Comparison of ENCODE assay signal across 40 mouse cellular contexts in genomic region chr1:171540694-171541093, GRCm38 (mm10). TPM values are rescaled to one million over a fixed set of nuclear protein-coding genes. Genes with fewer than 3 reads are reported as not detected.
"Had no signal": no experiment of that assay in that cellular context is flagged by ENCODE, and none has a peak within 500 bp of the region (broad histone marks: within the 10 kb centered on the region; RNA-seq: fewer than 3 reads in every experiment).

No protein-coding gene starts in this region.

- H3K4me3 ChIP-seq: gastrocnemius, adult 2 months; heart, adult 2 months; heart, embryonic 13.5 days; heart, embryonic 15.5 days; hindbrain, embryonic 13.5 days; hindbrain, embryonic 15.5 days; kidney, embryonic 15.5 days; limb, embryonic 10.5 days; limb, embryonic 12.5 days; liver, embryonic 13.5 days; liver, embryonic 15.5 days had no signal

- H3K9ac ChIP-seq: heart, embryonic 13.5 days; heart, embryonic 15.5 days; hindbrain, embryonic 13.5 days; hindbrain, embryonic 15.5 days; kidney, embryonic 15.5 days; limb, embryonic 12.5 days; liver, embryonic 13.5 days; liver, embryonic 15.5 days had no signal

- H3K27me3 ChIP-seq: heart, embryonic 13.5 days; heart, embryonic 15.5 days; hindbrain, embryonic 13.5 days; hindbrain, embryonic 15.5 days; kidney, embryonic 15.5 days; limb, embryonic 12.5 days; liver, embryonic 13.5 days; liver, embryonic 15.5 days had no signal

- ATAC-seq: hindbrain, postnatal 0 days; intestine, embryonic 16.5 days had no signal

- DNase-seq: gastrocnemius, adult 2 months; gastrocnemius, postnatal 10 days; gastrocnemius, postnatal 25 days; heart, adult 2 months; heart, postnatal 14 days; heart, postnatal 36 days; kidney, adult 11 months; kidney, adult 2 months; kidney, adult 9 months; kidney, postnatal 14 days; kidney, postnatal 36 days; layer of hippocampus, adult 9-11 months; layer of hippocampus, postnatal 36 days; liver; liver, embryonic 13.5 days had no signal

- H3K27ac ChIP-seq: gastrocnemius, adult 2 months; heart, adult 2 months; heart, embryonic 13.5 days; heart, embryonic 15.5 days; hindbrain, embryonic 13.5 days; hindbrain, embryonic 15.5 days; hindbrain, postnatal 0 days; kidney, embryonic 15.5 days; kidney, postnatal 0 days; limb, embryonic 10.5 days; limb, embryonic 12.5 days; liver, embryonic 13.5 days; liver, embryonic 15.5 days had no signal

- H3K4me1 ChIP-seq: heart, embryonic 13.5 days; heart, embryonic 15.5 days; hindbrain, embryonic 13.5 days; hindbrain, embryonic 15.5 days; kidney, embryonic 15.5 days; limb, embryonic 10.5 days; limb, embryonic 12.5 days; liver, embryonic 13.5 days; liver, embryonic 15.5 days had no signal

- H3K9me3 ChIP-seq: heart, embryonic 15.5 days; hindbrain, embryonic 13.5 days; hindbrain, embryonic 15.5 days; kidney, embryonic 15.5 days; limb, embryonic 10.5 days had no signal

- H3K4me2 ChIP-seq: heart, embryonic 11.5 days; heart, embryonic 13.5 days; heart, embryonic 15.5 days; hindbrain, embryonic 13.5 days; hindbrain, embryonic 15.5 days; kidney, embryonic 15.5 days; limb, embryonic 12.5 days; liver, embryonic 11.5 days; liver, embryonic 13.5 days; liver, embryonic 15.5 days had no signal

- H3K36me3 ChIP-seq: heart, embryonic 13.5 days; heart, embryonic 15.5 days; hindbrain, embryonic 13.5 days; hindbrain, embryonic 15.5 days; kidney, embryonic 15.5 days; limb, embryonic 10.5 days; limb, embryonic 12.5 days; liver, embryonic 13.5 days; liver, embryonic 15.5 days had no signal

RNA-seq across cellular contexts. Expression of gene Itln1, which starts 5.6 kb away (rescaled TPM):
- total RNA-seq: gastrocnemius, adult 2 months; gastrocnemius, postnatal 10 days; gastrocnemius, postnatal 25 days; gastrocnemius, postnatal 4 days; granulocyte monocyte progenitor cell, adult 5-6 weeks; heart, adult 2 months; heart, postnatal 14 days; heart, postnatal 36 days; hematopoietic stem cell, adult 5-6 weeks; hindbrain, postnatal 0 days; layer of hippocampus, adult 18-20 months; layer of hippocampus, adult 8-10 months; layer of hippocampus, postnatal 14 days; layer of hippocampus, postnatal 36 days; left cerebral cortex, adult 18-20 months; left cerebral cortex, postnatal 14 days; left cerebral cortex, postnatal 36 days had no signal
- polyA plus RNA-seq: heart, embryonic 11.5 days; heart, embryonic 13.5 days; heart, embryonic 15.5 days; heart, postnatal 0 days; hindbrain, embryonic 11.5 days; hindbrain, embryonic 13.5 days; hindbrain, embryonic 15.5 days; hindbrain, postnatal 0 days; intestine, embryonic 14.5 days; kidney, adult 2 months; kidney, embryonic 15.5 days; kidney, postnatal 0 days; limb, embryonic 10.5 days; limb, embryonic 12.5 days; liver, embryonic 11.5 days; liver, embryonic 13.5 days; liver, embryonic 15.5 days had no signal

RNA-seq across cellular contexts. Expression of gene Cd244a, which starts 18.3 kb away (rescaled TPM):
- total RNA-seq: gastrocnemius, postnatal 25 days; layer of hippocampus, adult 18-20 months; layer of hippocampus, postnatal 14 days; layer of hippocampus, postnatal 36 days; left cerebral cortex, postnatal 14 days; left cerebral cortex, postnatal 36 days had no signal
- polyA plus RNA-seq: heart, embryonic 11.5 days; hindbrain, embryonic 11.5 days; hindbrain, embryonic 15.5 days; hindbrain, postnatal 0 days; limb, embryonic 10.5 days had no signal
